Mouse (Mus musculus) v-Abl transformed pro-B cells (cell line): ENCODE measurements at regions not wholly inside any gene's neighbourhood (a gene's known extent, or its start where the extent isn't known, plus 50 kb on each side); places are given as distances from the start of the nearest gene placed in this dataset.

ENCODE experiments used
- in situ Hi-C, 2 experiments: fragments of 400-800 bp; cut with MboI; formaldehyde crosslinking; loops; one replicate each; pipeline ENCODE4 v1.15.1; 2025; ENCODE audit not compliant: unreplicated experiment in 2 of 2

GRCm38 (mm10) chr14:105644428-105644827 is 252.2 kb downstream of the Spry2 start:
- in situ Hi-C loops, result no loop called here

GRCm38 (mm10) chr14:105643285-105643957 is 253.2 kb downstream of the Spry2 start:
- in situ Hi-C loops, result no loop called here

- in situ Hi-C loops, result no loop called here
These were observed 264.3 kb downstream of the Spry2 start for GRCm38 (mm10) chr14:105632335-105632734.

DNA sequence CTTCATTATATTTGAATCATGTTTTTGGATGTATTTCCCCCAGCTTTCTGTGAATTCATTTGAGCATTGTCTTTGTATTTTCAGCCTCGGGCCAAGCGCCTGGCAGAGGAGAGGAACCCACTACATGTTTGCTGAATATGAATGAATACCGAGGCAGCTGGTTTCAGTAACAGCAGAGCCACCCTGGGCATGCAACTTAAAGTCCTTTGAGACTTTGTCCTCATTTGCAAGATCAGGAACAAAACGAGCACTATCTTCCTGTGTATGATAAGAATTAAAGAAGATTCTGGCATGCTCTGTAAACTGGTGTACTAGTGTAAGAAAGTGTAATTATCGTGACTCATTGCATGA is 265.0 kb downstream of the Spry2 start:
- in situ Hi-C loops, result no loop called here

GRCm38 (mm10) chr14:105630867-105631680 is 265.5 kb downstream of the Spry2 start:
- in situ Hi-C loops, result no loop called here

GRCm38 (mm10) chr14:105630444-105630843 is 266.2 kb downstream of the Spry2 start:
- in situ Hi-C loops, result no loop called here

DNA sequence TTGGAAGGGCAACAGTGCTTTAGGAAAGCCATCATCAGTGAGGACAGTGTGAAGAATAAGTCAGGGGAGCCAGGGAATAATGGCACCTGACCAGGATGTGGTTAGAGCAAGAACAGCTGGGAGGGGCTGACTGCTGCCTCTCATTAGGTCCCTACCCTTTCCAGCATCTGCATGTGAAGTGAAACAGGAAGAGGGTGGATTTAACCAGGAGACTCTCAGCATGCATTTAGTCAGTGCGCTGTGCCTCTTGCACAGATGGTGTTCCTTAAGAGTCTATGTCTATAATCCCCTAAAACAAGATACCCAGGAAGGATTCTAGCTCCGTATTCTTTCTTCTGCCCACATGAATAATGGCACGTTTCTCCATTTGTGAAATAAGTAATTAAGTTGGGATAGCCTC is 267.9 kb downstream of the Spry2 start:
- in situ Hi-C loops, result no loop called here

DNA sequence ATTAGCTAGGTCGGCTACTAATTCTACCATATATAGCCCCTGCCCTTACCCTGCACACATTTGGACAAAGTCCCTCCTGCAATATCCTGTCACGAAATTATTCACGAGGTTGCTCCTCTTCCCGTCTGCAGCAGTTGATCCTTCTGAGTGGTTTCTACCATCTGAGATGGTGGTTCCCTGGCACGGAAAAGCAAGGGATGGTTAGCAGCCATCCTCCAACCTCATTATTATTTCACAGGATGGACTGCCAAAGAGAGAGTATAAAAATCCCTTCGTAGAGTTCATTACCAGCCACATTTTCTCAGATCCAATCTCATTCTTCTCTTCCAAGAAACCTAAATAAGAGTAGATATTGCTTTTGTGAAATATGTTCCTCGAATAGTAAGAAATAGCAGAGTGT is 272.2 kb downstream of the Spry2 start:
- in situ Hi-C loops, result no loop called here

- in situ Hi-C loops, result no loop called here
These were observed 274.5 kb downstream of the Spry2 start for GRCm38 (mm10) chr14:105622166-105622565.

GRCm38 (mm10) chr14:105621124-105621523 is 275.5 kb downstream of the Spry2 start:
- in situ Hi-C loops, result no loop called here

GRCm38 (mm10) chr14:105619449-105619848 is 277.2 kb downstream of the Spry2 start:
- in situ Hi-C loops, result no loop called here

GRCm38 (mm10) chr14:105615766-105616165 is 280.9 kb downstream of the Spry2 start:
- in situ Hi-C loops, result no loop called here

DNA sequence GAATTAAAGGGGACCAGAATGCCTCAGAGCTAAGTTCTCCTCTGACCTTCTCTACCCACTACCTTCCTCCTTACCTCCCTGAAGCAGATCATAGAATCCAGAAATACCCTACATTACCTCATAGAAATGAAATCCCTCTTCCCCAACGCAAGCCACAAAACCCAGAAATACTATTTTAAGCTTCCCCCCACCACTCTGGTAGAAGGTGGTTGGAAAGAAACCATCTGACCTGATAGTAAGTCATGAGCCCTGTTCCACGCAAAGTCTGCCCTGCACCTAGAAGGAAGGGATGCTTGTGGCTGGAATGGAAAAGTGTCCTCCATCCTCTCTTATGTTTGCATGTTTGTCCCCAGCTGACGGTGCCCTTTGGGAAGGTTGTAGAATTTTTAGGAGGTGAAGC is 283.8 kb downstream of the Spry2 start:
- in situ Hi-C loops, result no loop called here

GRCm38 (mm10) chr14:105608804-105609203 is 287.8 kb downstream of the Spry2 start:
- in situ Hi-C loops, result no loop called here

GRCm38 (mm10) chr14:105606551-105606950 is 290.1 kb downstream of the Spry2 start:
- in situ Hi-C loops, result no loop called here

- in situ Hi-C loops, result no loop called here
These were observed 292.2 kb downstream of the Spry2 start for GRCm38 (mm10) chr14:105604451-105604850.

GRCm38 (mm10) chr14:105603047-105603461 is 293.6 kb downstream of the Spry2 start:
- in situ Hi-C loops, result no loop called here

DNA sequence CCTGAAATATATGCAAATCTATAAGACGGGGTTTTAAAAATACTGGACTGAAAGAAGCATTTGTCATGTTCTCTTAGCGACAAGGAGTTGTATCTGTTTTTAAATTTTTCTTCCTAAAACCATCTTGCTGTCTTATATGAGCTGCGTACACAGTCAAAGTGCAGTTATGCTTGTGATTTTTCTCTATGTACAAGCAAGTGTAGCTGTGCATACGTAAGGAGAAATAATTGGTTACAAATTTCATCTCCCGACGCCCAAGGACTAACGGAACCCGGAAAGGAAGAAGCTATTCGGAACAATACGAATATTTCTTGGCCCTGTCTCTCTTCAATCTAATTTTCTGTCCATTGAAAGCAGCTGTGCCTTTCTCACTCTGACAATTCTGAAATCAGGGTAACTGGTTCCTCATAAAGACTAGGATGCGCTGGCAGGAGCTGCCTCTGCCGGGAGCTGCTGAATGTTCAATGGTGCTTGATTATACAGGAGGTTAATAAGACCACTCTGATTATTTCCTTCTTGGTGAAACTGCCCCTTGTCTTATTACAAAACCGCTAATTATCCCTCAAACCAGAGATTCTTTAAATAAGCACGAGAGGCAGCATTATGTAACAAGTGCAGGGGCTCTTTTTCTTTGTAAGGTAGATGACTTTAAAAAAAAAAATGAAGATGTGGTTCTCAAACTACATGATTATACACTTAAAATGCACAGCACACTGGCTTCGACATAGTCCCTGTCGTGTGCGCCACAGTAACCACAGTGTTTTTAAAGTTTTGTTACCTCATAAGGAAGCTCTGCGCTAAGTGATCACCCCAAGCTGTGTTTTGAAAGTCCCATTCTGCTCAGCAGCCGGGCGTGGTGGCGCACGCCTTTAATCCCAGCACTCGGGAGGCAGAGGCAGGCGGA is 296.8 kb downstream of the Spry2 start:
- in situ Hi-C loops, result no loop called here

DNA sequence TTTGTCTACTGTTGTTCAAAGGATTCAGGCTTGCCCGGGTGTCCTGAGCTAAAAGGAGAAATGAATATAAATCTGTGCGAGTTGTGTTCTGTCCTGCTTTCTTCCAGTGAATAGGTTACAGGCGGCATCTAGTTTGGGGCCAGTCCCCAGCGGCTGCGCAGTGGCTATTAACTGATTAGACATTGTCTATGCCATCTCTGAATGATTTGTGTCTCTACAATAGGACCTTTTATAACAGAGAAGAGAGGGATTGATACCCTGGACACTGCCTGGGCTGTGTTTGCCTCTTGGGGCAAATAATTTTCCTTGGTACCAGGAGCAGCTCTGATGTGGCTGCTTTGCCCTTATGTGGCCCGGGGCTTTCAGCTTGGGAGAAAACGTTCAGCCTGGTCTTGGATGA is 306.9 kb downstream of the Spry2 start:
- in situ Hi-C loops, result no loop called here

GRCm38 (mm10) chr14:105589261-105589660 is 307.4 kb downstream of the Spry2 start:
- in situ Hi-C loops, result no loop called here
